Mouse (Mus musculus) cerebellum, adult 2 months (tissue): ENCODE measurements around the gene Cldn4. TPM values are rescaled to one million over a fixed set of nuclear protein-coding genes. Genes with fewer than 3 reads are reported as not detected.

Experiments used
- DNase-seq, 2 experiments: peaks; one replicate each; pipeline ENCODE4 v3.0.0; 2021
- H3K27ac ChIP-seq: fragments of 200-500 bp; 2 replicates; pipeline ENCODE4 v1.5.1; 2012; ENCODE audit warnings: low read length, control low read depth, inconsistent platforms; ENCODE audit not compliant: insufficient read depth
- H3K27me3 ChIP-seq: fragments of 200-500 bp; 2 replicates; pipeline ENCODE4 v1.6.1; 2012; ENCODE audit warnings: inconsistent platforms, mild to moderate bottlenecking, low read length, moderate library complexity; ENCODE audit not compliant: control insufficient read depth, insufficient read depth
- H3K4me1 ChIP-seq: fragments of 200-500 bp; 2 replicates; pipeline ENCODE4 v1.6.1; 2011; ENCODE audit warnings: low read length; ENCODE audit not compliant: control insufficient read depth, insufficient read depth
- H3K4me3 ChIP-seq: fragments of 200-500 bp; replicated peaks from 2 replicates; pipeline ENCODE3; 2011; ENCODE audit warnings: mild to moderate bottlenecking, low read depth, low read length, control low read depth; ENCODE audit not compliant: insufficient read depth
- CTCF ChIP-seq: fragments of 200-500 bp; IDR thresholded peaks from 2 replicates; pipeline ENCODE4 v1.5.1; 2011; ENCODE audit warnings: low read depth, mild to moderate bottlenecking, control low read depth, low read length, moderate library complexity, borderline replicate concordance; ENCODE audit not compliant: insufficient read depth
- POLR2A ChIP-seq: fragments of 200-500 bp; IDR thresholded peaks from 2 replicates; pipeline ENCODE4 v1.6.1; 2011; ENCODE audit warnings: low read length, control low read depth, borderline replicate concordance; ENCODE audit not compliant: insufficient read depth
- WGBS: fragments of 180-500 bp; shearing (Covaris S2); methylation state at CpG from one replicate; pipeline ENCODE4 v1.1.7; 2018; 5-methylcytosine and 5-hydroxymethylcytosine counted together
- polyA plus RNA-seq: library from polyadenylated mRNA; depleted of rRNA; stranded (reverse); fragments of >200 nt; gene quantifications from 2 replicates; pipeline ENCODE4 v1.2.3, GENCODE M21; 2012; rRNA removed

Gene Cldn4
- polyA plus RNA-seq, 1 experiment, result 0.07 TPM

DNA sequence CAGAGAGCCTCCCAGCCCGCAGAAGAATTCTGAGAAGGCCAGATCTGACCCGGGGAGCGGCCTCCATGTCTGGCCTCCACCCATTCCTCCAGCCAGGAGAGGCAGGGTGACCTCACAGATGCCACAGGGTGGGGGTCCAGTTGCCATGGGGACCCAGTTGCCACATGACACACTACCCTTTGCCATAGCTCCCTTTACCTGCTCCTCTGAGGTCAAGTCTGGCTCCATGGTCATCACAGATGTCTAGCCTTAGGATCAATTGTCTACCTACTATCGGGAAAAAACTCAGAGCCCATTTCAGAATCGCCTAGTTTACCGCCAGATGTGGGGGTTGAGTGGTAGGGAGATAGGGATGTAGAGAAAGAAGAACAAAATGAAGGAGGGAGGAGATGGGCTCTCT, 40.1 kb downstream of the Cldn4 start, which contains the start of gene Tmem270:
Tmem270 (minus strand) TSS at position 101 of the 400 bp plus-strand sequence.
- Histone ChIP-seq H3K4me1 (no peaks in the 10 kb centered on the region), H3K4me3 (no peak within 1 kb of the TSS), H3K27ac (no peak within 1 kb of the TSS), H3K27me3 (no peaks in the 10 kb centered on the region)
- WGBS, result 77% methylated on average over 6 of the region's 6 CpGs
- DNase-seq, result no peak
- no peak for TF ChIP-seq POLR2A
- no peak for TF ChIP-seq CTCF

GRCm38 (mm10) chr5:134901644-134902027, 45.1 kb downstream of the Cldn4 start:
- WGBS, result 67% methylated on average over 8 of the region's 8 CpGs

DNA sequence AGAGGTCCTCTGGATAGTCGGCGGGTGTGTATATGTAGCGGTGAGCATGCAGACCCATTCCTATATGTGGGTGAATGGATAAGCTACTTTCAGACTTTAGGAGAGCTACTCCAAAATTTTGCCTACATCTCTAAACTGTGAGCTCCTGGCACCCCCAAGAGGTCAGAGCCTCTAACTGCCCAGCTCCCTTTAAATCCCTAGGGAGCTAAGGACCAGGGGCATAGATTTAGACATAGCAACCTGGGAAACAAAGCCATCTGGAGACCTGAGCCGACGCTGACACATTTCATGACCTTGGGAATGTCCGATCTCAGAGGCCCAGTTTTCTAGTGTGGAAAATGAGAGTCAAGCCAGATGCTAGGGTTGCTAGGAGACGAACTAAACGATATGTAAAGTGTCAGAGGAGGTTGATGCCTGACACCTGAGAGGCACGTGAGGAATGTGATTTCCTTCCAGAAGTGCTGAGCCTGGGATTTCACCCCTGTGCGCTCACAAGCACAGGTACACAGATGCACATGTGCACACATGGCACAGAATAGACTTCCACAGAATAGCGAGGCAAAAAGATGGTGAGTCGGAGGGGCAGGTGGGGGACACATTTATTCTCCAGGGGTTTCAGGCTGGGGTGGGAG, 45.6 kb downstream of the Cldn4 start:
- H3K4me3 ChIP-seq, result no peak overlapping the region
- H3K4me1 ChIP-seq, result no peaks in the 10 kb centered on the region
- peak; percentile 23 to 38 for DNase-seq
- H3K27me3 ChIP-seq, result no peaks in the 10 kb centered on the region
- WGBS, result 40% methylated on average over 12 of the region's 12 CpGs
- no peak for TF ChIP-seq POLR2A
- TF ChIP-seq CTCF, result peak; percentile 71
- H3K27ac ChIP-seq, result no peak overlapping the region

More at GRCm38 (mm10) chr5:134901644-134902027, 45.1 kb downstream of the Cldn4 start:
- H3K4me3 ChIP-seq, result no peak overlapping the region
- no peaks in the 10 kb centered on the region for H3K27me3 ChIP-seq
- H3K4me1 ChIP-seq, result no peaks in the 10 kb centered on the region
- no peak for DNase-seq
- no peak overlapping the region for H3K27ac ChIP-seq
- TF ChIP-seq CTCF (no peak), POLR2A (no peak)

DNA sequence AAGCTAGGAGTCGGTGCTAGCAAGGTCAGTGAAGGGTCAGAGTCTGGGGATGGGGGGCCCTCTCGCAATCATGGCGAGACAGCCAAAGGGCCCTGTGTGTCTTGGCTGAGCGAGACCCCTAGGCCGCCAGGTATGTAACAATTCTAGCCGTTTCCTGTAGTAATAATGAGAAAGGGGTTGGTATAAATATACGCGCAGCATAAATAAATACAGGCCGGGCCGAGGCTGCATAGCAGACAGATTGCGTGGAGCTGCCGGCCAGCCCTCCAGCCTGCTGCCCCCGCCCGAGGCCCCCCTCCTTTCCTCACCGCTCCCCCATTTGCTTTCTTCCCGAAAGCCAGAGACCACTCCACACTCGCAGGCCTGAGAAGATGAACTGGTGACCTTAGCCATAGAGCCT, 49.1 kb downstream of the Cldn4 start:
- WGBS, result 61% methylated on average over 17 of the region's 17 CpGs
- H3K27me3 ChIP-seq, result no peaks in the 10 kb centered on the region

GRCm38 (mm10) chr5:134896965-134897364, 49.8 kb downstream of the Cldn4 start:
- WGBS, result 40% methylated on average over 8 of the region's 8 CpGs
- TF ChIP-seq CTCF (no peak), POLR2A (no peak)
- DNase-seq, result no peak

More for the DNA sequence above, 49.1 kb downstream of the Cldn4 start:
- no peak for TF ChIP-seq CTCF
- TF ChIP-seq POLR2A, result no peak
- Histone ChIP-seq H3K4me3 (no peak overlapping the region), H3K4me1 (no peaks in the 10 kb centered on the region), H3K27ac (no peak overlapping the region)
- DNase-seq, result no peak

GRCm38 (mm10) chr5:134895291-134895690, 51.4 kb downstream of the Cldn4 start:
- H3K4me1 ChIP-seq, result no peaks in the 10 kb centered on the region
- H3K4me3 ChIP-seq, result no peak overlapping the region
- H3K27me3 ChIP-seq, result no peaks in the 10 kb centered on the region
- 72% methylated on average over 8 of the region's 8 CpGs for WGBS
- TF ChIP-seq CTCF (no peak), POLR2A (no peak)
- H3K27ac ChIP-seq, result no peak overlapping the region
- no peak for DNase-seq

More at GRCm38 (mm10) chr5:134896965-134897364, 49.8 kb downstream of the Cldn4 start:
- H3K27ac ChIP-seq, result no peak overlapping the region
- no peak overlapping the region for H3K4me3 ChIP-seq
- H3K4me1 ChIP-seq, result no peaks in the 10 kb centered on the region
- no peaks in the 10 kb centered on the region for H3K27me3 ChIP-seq

Other genes starting within 250 kb of the Cldn4 start
- gene Eln, start 199.6 kb downstream of the Cldn4 start, polyA plus RNA-seq, result 7.5 and 8.1 TPM in 2 replicates
- not detected in 2 replicates for gene Tmem270, start 40.2 kb downstream of the Cldn4 start, polyA plus RNA-seq
- not detected in 2 replicates for gene Cldn13, start 31.4 kb downstream of the Cldn4 start, polyA plus RNA-seq
- gene Mettl27, start 14.6 kb downstream of the Cldn4 start, polyA plus RNA-seq, result 9.5 and 10.9 TPM in 2 replicates
- gene Cldn3, start 39.3 kb upstream of the Cldn4 start, polyA plus RNA-seq, result 0.52 and 0.67 TPM in 2 replicates
- gene Abhd11, start 62.2 kb upstream of the Cldn4 start, polyA plus RNA-seq, result 59.0 and 65.1 TPM in 2 replicates
- gene Stx1a, start 76.5 kb upstream of the Cldn4 start, polyA plus RNA-seq, result 12.1 and 12.4 TPM in 2 replicates
- 45.4 and 46.6 TPM in 2 replicates for gene Dnajc30, start 117.3 kb upstream of the Cldn4 start, polyA plus RNA-seq
- gene Bud23, start 118.0 kb upstream of the Cldn4 start, polyA plus RNA-seq, result 69.2 and 72.8 TPM in 2 replicates
- gene Vps37d, start 131.3 kb upstream of the Cldn4 start, polyA plus RNA-seq, result 17.7 and 19.8 TPM in 2 replicates
- gene Mlxipl, start 143.0 kb upstream of the Cldn4 start, polyA plus RNA-seq, result 2.0 TPM in 2 replicates
- gene Tbl2, start 202.7 kb upstream of the Cldn4 start, polyA plus RNA-seq, result 17.6 and 18.5 TPM in 2 replicates
- gene Bcl7b, start 221.3 kb upstream of the Cldn4 start, polyA plus RNA-seq, result 64.4 TPM in 2 replicates
- gene Baz1b, start 240.3 kb upstream of the Cldn4 start, polyA plus RNA-seq, result 75.3 and 77.4 TPM in 2 replicates